Mouse (Mus musculus) lung, adult 18-20 months (tissue): ENCODE results near the gene Ffar2.
"Not testable (repeated sequence)": the region's sequence is repeated elsewhere in the genome, so short reads cannot be mapped to it uniquely, and the experiment has no call there.

ENCODE experiments used
- DNase-seq, 2 experiments: peaks; one replicate each; pipeline ENCODE4 v3.0.0; 2022; ENCODE audit warnings: mixed read lengths in 2 of 2

Ffar2 gene

DNA sequence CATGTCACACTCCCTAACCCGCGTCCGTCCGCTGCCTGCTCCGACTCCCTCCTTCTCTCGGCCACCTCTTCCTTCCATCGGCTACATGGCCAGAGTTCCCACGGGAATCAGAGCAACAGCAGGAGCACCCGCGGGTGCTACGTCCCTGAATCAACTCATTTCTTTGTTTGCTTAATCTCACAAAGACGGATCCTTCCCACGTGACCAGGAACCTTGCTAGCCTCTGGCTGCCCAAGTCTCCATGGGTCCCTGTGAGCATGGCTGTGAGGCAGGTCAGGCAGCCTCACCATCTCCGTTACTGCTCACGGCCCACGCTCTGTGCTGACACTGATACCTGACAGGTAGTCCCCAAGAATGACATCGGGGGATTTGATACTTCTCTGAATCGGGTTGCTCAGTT lies at the start of gene Ffar2:
Gene Ffar2, minus strand, starts transcription at position 101 of the 400 bp plus-strand sequence.
- no peak for DNase-seq

GRCm38 (mm10) chr7:30873083-30873482 lies 49.5 kb upstream of the Ffar2 start:
- DNase-seq = peak; percentile 59 to 73

- DNase-seq = no peak
Observed at GRCm38 (mm10) chr7:30863386-30863785, 39.8 kb upstream of the Ffar2 start.

- no peak for DNase-seq
Observed at GRCm38 (mm10) chr7:30861464-30861863, 37.9 kb upstream of the Ffar2 start, which contains the start of gene Ffar1. Gene Ffar1 (minus strand): TSS chr7:30861564.

DNA sequence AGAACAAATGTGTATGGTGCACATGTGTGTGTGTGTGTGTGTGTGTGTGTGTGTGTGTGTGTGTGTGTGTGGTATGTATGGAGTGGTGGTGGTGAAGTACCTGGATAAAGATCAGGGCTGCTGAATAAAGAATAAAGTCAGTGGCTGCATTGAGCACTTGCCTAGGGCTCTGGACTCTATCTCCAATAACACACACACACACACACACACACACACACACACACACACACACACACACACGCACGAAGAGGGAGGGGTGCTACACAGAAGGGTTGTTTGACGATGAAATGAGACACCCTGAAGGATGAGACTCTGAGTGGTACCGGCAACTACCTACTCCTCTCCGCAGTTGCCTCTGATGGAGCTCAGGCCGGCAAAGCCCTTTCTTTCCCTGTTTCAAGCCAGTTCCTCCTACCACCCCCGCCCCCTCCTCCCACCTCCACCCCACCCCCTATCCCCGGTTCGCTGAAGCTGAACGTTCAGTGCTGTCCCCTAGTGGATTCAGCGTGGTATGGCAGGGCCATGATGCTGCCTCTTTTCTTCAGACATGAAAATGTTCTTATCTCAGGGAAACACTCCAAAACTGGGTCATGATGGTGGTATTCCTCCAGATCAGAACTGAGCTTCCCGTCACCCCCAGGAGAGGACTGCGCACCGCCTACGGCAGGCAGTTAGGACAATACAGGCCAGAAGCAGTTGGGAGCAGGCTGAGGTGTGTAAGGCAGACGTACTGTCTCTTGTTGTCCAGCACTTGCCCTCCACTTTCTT lies 36.2 kb upstream of the Ffar2 start:
- peak; percentile 28 to 38 for DNase-seq

- DNase-seq = peak; percentile 62 to 63
Observed at GRCm38 (mm10) chr7:30859290-30859634, 35.7 kb upstream of the Ffar2 start.

DNA sequence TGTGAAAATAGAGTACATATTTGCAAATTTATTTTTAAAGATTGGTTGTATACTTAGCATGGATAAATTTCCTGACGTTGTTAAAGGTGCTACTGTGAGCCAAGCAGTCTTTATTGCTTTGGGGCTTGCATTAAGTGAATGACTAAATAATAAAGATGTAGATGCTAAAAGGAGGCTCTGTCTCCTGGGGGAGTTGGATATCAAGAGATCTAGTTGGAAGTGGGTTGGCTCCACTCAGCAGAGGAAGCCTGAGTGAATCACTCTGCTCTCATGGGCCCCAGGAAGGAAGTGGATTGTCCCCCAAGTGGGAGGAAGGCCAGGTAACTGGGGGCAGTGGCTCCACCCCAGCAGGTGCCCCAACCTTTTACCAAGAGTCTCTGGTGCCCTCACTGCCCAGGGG lies 34.2 kb upstream of the Ffar2 start:
- no peak for DNase-seq

DNA sequence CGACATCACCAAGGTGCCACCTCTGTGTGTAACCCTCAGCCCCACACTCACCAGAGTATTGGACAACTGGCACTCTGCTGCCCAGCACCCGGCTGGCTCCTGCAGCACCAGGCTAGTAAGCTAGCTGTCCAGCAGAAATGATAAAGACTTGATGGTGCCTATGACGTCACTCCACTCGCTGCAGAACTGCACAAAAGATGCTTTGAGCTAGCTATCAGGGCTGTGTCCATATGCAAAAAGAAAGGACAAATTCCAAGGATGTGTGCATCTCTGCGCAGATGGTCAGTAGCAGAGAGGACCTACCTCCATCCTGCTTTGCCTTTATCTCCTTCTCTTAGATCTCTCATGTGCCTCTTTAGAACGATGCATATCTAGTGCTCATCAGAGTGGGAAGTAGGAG lies 32.5 kb upstream of the Ffar2 start, which contains the start of gene Ffar3:
Gene Ffar3, minus strand, starts transcription at position 101 of the 400 bp plus-strand sequence.
- DNase-seq = no peak

GRCm38 (mm10) chr7:30851421-30851820 lies 27.8 kb upstream of the Ffar2 start:
- DNase-seq = no peak

DNA sequence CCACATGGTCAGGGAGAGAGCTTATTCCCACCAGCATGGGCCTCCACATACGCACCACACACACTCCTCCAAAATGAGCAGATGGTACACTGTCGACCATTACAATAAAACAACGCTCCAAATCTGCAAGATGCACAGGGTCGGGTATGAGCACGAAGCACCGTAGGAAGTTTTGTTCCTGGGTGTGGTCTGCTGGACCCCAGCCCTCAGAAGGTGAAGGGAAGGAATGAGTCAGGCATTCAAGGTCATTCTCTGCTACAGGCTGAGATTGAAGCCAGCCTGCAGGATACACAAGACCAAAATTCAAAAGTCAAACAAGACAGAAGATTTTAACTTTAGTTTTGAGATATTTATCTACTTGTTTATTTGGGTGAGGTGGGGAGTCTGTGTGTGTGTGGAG lies 24.4 kb upstream of the Ffar2 start:
- DNase-seq = no peak

GRCm38 (mm10) chr7:30847386-30847785 lies 23.8 kb upstream of the Ffar2 start:
- DNase-seq = no peak

- DNase-seq = no peak
Observed at GRCm38 (mm10) chr7:30846505-30847053, 23.0 kb upstream of the Ffar2 start.

- DNase-seq = no peak
Observed at GRCm38 (mm10) chr7:30844676-30845297, 21.2 kb upstream of the Ffar2 start.

GRCm38 (mm10) chr7:30842092-30842491 lies 18.5 kb upstream of the Ffar2 start:
- DNase-seq = no peak

GRCm38 (mm10) chr7:30841379-30841778 lies 17.8 kb upstream of the Ffar2 start:
- DNase-seq = no peak

DNA sequence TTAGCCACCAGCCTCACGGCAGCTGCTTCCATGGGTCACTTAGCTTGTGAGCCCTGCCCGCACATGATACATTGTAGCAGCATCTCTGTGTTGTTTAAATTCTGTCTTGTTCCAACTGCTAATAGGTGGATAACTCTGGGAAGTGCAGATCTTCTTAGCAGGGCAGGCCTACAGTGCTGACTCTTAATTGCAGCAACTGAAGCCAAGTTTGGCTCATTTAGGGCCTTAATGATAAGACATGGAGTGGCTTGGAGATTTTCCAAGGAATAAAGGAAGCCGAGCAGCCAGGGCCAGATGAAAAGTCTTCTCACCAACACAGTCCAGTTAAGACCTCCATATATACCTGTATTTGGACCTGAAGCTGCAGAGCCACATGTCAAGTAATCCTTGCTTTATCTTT lies 16.7 kb upstream of the Ffar2 start:
- no peak for DNase-seq

DNA sequence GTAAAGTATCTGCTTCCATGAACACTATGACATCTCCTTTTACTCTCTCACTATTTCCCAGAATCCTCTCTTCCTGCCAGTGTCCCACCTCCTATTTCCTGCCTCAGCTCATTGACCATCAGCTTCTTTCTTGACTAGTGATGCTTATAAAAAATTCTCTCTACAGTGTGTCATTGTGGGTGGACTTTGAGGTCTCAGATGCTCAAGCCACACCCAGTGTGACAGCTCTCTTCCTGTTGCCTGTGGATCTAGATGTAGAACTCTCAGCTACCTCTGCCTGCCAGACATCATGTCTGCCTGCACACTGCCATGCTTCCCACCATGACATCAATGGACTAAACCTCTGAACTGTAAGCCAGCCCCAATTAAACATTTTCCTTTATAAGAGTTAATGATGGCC lies 13.7 kb upstream of the Ffar2 start:
- no peak for DNase-seq

- not testable (repeated sequence) for DNase-seq
Observed at GRCm38 (mm10) chr7:30832684-30833083, 9.1 kb upstream of the Ffar2 start.

DNA sequence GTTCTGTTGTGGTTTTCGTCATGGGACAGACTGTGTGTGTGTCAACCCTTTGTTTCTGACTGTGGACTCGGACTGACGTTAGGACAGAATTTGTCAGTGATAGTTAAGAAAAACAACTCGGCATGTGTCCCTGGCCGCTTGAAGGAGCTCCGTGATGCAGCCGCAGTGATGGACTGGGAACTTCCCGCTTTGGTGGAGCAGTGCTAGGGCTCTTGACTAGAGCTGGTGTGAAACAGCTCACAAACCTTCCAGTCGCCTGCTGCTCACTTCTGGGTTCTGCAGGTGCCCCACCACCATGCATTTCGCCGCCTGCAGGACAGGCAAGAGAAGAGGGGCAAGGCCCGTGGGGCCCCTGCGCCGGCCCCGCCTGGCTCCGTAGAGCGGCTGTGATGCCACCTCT lies 8.7 kb upstream of the Ffar2 start:
- no peak for DNase-seq

- no peak for DNase-seq
Observed at GRCm38 (mm10) chr7:30829428-30829827, 5.9 kb upstream of the Ffar2 start.

- not testable (repeated sequence) for DNase-seq
Observed at GRCm38 (mm10) chr7:30828871-30829270, 5.3 kb upstream of the Ffar2 start.

DNA sequence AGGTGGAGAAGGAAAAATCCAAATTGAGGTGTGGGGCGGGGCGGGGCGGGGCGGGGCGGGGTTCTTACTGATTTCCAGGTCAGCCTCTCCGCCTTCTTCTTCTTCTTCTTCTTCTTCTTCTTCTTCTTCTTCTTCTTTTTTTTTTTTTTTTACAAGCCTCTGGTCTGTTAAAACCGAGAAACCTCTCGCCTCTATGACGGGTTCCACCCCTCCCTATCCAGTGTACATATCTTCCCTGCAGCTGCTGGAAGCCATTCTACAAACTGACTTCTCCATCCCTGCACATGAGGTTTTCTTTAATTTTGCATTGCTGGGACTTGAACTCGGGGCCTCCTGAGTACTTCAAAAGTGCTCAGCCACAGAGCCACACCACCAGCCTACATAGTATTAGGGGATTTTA lies 3.1 kb upstream of the Ffar2 start:
- no peak for DNase-seq

DNA sequence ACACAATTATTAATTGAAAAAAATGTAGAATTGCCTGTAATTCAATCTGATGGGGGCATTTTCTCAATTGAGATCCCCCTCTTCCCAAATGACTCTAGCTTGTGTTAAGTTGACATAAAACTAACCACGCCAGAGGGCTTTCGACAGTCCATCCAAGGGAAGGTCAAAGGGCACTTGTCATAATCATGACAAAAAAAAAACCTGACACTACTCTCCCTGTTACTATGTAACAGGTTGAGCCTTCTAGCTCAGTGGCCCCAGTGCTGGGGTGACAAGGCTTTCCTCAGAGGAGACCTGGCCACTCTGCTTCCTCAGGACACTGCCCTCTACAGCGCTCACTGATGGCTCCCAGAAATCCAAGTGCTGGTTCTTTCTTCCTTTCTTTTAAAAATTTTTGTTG lies 731 bp upstream of the Ffar2 start:
- DNase-seq = no peak

- DNase-seq = no peak
Observed at GRCm38 (mm10) chr7:30821532-30821931, 2.0 kb downstream of the Ffar2 start.
